Mouse (Mus musculus): ENCODE measurements around the gene Sprr2h.

- TF ChIP-seq CTCF (IDR thresholded peaks at IDR 0.05; ENCODE audit: extremely low read depth, insufficient read length, insufficient replicate concordance, low read depth, low read length) (no peak), POLR2A (IDR thresholded peaks at IDR 0.05; ENCODE audit: low read depth, low read length) (no peak)
These were observed 20.6 kb upstream of the Sprr2h start, which contains the start of gene Sprr2f for GRCm38 (mm10) chr3:92364887-92365286.
